Mouse (Mus musculus) kidney, postnatal 36 days (tissue): Measurements from ENCODE around the gene Atp8b4.

Experiments
- DNase-seq, 2 experiments: peaks; one replicate each; pipeline ENCODE4 v3.0.0; 2021 to 2022; ENCODE audit warnings: mixed read lengths in 2 of 2

The Atp8b4 gene

DNA sequence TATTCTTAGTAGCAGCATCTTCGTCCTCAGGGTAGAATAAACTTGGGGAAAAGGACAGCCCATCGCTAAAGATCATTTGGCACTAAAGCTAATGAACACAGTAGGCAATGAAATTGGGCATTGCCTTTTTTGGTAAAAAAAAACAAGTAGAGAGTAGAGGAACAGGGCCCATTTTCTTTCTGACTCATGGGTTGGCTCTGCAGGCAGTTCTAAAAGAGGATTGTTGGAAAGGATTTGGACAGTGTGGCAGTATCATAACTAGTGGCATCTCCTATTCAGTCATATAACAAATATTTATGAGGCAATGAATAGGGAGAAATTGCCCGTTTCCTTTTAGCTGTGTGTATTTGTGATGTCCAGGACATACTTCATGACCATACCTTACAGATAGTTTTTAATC, 217.4 kb downstream of the Atp8b4 start:
- DNase-seq = no peak

DNA sequence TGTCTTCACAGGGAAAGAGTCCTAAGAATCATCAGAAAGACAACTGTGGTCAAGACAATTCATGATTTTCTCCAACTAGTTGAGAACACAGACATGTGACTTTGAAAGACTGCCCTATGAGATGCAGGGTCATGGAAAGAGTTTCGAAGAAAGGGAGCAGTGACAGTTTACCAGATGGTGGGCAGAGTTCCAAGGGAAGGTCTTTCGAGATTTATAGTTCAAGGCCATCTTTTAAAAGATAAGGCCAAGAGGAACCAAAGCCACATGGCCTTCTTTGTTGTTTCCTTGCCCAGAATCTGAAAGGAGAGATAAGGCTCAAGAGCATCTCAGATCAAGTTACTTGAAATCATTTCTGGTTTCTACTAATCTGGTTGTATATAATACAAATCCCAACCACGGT, 225.0 kb downstream of the Atp8b4 start:
- no peak for DNase-seq

DNA sequence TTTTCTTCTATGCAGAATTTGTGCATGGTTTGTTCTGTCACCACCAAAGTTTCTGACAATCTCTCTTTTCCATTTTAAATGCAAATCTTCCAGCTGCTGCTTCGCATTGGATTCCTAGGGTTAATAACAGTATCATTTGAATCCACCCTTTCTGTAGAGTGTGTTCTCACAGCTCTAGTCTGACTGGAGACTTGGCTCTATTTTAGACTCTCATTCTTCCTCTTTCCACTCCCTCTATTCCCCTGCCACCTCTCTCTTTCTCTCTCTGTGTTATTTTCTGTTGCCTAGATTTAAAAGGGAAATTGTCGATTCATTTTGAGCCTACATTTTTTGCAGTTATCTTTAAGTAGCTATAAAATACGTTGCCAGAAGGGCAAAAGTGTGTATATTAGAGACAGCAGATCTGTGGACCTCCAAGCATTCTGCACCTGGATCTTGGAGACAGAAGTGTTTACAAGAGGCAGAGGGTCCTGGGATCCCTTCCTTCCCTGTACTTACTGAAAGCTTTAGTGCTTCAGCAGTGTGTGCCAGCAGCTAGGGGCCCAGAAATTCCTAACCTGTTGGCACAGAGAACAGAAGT, 225.6 kb downstream of the Atp8b4 start:
- no peak for DNase-seq

DNA sequence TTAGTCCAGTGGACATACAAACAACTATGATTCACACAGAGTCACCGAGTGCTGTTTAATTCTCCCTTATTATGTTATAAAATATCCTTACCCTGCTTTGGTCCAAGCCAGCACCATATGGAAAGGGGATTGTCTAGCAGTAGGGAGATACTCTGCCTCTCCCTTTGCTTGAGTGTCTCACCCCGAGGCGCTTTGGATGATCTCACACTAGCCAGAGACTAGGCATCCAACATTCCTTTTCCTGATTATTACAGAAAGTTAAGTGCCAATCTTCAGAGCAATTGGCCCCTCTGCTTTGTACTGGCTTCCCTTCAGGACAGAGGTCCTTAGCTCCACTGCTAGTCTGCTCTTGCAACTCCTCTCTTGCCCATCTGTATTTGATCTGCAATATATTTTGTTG, 226.2 kb downstream of the Atp8b4 start:
- DNase-seq = no peak
